Mouse (Mus musculus): Measurements from ENCODE around the gene Rcor3.

Gene Rcor3

DNA sequence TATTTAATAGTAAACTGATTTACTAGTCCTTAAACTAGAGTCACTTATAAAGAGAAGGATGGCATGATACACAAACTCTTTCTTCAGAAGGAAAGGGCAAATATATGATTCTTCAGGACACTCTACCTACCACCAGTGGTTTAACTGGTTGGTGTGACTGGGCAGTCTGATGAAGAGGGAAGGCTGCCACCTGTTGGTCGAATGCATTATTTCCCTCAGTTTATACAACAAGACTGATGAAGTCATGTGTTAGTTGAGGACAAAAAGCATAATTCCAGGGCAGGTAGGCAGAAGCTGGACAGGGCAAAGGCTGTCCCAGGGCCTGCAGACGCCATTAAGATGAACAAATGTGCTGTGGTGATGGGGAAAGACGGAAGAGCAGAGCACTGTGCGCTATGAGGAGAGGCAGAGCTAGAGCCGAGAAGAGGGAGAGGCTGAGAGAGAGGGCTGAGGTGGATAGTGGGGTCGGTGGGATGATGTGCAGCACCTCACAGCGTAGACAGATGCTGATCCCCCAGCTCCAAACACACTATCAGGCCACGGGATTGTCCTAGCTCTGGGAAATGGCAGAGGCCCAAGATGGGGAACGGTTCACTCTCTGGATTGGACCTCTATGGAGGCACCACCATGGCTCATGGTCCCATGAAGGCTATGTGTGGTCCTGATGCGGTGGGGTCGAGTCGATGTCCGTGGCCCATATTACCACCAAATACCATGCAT is 43.3 kb downstream of the Rcor3 start:
- DNase-seq (ENCODE audit: extremely low read depth, low read depth, low spot score): no peak

DNA sequence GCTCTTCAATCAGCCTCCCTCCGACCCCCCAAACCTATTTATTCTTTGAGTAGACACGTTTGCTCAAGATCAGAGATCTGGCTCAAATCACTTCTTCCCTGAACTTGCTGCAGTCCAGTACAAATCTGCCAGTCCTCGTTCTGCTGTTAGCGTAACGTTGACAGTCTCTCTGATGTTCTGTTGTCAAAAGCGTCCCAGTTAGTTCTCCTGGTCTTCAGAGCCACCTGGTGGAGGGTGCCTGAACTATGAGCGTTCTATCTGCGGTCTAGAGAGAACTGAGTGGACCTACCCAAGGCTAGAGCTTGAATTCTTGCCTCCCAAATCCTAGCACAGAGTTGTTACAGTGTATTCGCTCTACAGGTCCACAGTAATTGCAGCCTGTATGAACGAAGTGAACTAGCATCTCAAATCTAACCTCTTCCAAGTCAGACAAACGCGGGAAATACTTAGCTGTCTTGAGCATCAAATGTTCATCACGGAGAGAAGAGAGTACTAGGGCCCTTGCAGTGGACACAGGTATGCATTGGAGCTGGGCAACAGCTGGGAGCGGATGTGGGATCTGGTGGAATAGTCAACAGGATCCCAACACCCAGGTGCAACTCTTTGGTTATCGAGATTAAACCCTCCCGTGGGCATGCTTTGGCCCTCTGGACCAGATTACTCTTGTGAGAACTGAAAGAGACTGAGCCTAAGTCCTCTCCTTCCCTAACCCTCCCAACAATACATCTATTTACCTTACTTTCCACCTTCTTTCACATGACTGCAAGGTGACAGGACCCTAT is 44.8 kb downstream of the Rcor3 start:
- DNase-seq (ENCODE audit: extremely low read depth, low read depth, low spot score): no peak

DNA sequence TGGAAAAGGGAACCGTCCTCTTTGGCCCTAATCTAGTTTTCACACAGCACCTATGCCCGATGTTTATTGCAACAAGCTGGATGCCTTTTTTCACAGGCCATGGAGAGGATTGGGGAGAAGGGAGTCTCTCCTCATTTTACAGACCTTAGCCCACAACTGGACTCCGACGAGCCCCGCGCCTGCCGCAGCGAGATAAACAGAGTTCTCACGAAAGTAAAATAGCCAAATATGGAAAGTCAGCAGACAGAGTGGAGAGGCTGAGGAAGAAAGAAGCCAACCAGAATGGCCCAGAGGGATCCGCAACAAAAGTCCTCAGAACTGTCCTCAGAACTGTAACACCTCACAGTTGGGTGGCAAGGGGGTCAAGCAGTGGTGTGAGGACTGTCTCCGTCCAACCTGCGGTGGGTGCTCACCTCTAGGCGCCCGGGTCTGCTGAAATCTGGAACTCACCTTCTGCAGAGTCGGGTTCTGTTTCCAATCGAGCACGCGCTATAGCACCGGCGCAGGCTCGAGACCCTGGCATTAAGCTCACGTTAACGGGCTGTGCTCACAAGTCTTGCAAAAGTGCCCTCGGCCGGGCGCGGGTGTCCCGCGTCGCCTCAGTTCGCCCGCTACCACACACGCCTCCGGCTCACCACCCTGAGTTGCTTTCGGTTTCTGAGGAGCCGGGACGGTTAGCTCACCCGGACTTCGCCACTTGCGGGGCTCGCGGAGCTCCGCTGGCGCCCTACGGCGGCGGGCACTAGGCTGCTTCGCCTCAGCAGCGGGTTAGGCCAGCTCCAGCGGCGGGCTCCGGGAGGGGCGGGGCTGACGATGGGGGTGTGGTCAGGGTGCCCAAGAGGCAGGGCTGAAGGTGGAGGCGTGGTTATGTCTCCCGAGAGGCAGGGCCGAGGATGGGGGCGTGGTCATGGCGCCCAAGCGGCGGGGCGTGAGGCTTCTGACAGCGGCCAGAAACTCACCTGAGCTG is 45.8 kb downstream of the Rcor3 start, which contains the start of gene Traf5:
Gene Traf5 (minus strand): TSS at position 754 of the 967 bp plus-strand sequence.
- no peak for DNase-seq (ENCODE audit: extremely low read depth, low read depth, low spot score)

DNA sequence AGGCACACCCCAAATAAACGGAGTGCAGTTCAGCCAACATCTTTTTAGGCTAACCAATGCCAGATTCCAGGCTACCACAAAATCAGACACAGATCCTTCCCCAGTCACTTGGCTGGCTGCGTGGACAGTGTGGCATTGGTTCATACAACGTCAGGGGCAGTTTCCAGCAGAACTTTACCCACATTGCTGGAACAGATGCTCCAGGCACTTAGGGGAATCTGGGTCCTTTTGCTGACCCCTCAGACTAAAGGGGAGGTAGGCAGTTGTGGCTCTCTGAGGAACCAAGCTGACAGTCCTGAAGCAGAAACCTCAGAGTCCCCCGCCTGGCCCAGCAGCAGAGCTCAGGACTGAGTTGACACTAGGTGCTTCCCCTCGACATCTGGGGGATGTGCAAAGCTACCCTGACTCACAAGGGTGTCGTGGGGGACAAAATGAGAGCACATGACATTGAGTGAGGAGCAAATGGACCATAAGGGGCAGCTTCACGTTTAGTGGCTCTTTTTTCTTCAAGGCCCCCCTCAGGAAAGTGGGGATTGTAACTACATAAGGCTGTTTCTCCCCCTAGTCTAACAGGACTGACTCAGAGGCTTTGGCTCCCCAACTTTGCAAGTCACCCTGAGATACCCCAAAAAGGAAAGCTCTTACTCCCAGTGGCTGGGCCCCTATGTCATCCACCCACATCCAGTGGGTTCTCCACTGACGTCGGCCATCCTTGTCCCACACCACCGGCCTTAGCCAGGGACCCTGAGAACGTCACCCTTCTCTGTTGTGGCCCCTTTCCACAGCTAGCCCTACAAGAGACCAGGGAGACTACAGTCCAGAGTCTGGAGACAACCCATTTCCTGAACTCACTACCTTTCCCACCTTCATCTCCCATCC is 46.9 kb downstream of the Rcor3 start:
- no peak for DNase-seq (ENCODE audit: extremely low read depth, low read depth, low spot score)

DNA sequence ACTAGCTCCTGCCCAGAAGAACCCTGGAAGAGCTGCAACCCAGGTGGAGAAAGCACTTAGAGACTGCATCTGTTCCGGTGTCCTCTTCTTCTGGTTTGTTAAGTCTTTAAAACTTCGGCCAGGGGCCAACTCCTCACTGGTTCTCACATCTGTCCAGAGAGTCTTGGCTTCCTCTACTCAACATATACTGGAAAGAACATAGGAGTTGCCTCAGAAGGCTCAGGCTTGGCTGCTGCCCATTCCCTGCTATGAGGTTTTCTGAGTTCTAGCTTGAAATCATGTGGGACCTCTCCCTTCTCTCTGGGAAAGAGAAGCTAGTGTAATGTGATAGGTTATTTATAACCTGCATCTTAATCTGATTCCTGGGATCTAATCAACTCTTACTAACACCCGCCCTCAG is 47.6 kb downstream of the Rcor3 start:
- no peak for DNase-seq (ENCODE audit: extremely low read depth, low read depth, low spot score)

DNA sequence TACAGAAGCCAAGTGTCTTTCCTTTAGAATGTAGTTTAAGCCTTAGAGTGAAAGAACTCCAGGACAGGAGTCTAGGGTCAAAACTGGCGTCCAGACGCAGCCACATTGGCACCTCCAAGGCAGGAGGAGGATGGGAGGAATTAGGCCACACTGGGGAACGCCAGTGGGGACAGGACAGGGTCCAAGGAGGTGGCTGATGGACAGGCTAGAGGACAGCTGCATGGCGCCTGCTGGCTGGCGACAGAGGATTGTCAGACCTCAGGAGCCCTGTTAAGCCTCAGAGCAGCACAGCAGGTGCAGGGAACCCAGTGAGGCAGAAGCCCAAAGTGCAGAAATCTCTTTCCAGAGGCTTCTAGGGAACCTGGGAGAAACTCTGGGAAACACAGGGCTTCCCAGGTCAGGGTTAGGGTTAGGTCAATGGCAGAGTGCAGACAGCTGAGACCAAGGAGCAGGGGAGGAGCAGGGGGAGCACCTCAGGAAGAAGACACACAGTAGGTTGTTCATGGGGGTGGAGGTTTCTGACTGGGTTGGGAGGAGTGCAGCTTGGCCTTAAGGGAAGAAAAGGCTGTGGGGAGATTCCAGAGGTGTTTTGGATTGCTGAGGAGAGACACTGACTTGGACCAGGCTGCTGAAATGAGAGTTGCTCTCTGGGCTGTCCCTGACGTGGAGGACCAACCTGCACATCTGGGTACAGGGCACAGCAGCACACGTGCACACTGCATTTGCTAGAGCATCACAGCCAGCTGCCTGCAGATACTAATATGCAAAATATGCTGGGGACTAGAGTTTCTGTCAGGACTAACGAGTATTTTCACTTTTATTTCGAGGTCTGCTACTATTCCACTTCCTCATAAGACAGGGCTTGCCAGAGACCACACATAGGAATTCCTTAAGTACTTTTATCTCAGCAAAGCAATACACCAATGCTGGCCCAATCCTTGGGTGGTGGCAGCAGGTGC is 48.4 kb downstream of the Rcor3 start:
- DNase-seq (ENCODE audit: extremely low read depth, low read depth, low spot score): no peak

DNA sequence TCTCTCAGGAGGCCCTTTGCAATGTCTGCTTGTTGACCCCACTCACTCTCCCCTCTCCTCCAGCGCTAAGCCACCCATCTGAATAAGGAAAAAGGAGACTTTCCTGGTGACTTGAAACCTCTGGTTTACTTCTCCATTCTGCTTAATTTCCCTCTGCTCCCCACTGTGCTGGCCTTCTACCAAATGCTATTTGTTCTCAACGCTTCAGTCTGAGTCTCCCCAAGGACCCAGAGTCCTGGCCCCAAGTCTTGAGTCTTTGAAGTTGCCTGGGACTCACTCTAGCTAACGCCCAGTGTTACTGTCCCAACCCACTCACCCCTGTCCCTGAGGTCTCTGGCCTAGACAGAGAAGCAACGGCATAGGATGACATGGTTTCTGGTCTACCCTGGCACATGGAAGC is 49.9 kb downstream of the Rcor3 start:
- no peak for DNase-seq (ENCODE audit: extremely low read depth, low read depth, low spot score)

DNA sequence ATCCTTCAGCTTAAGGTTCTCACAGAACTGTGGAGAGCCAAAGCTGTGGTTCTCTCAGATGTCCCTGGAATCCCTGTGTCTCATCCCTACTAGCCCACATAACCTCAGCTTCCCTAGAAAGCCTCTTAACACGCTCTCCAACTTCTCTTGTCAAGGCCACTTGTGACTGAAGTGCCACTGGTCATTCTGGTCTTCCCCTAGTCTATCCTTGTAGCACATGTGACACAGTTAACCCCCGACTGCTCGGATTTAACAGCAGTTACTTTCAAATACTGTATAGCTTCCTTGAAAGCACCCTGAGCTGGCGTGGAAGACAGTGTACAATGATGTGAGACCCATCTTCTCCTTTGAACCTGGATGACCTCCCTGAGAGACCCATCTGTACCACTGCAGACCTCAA is 50.8 kb downstream of the Rcor3 start:
- DNase-seq (ENCODE audit: extremely low read depth, low read depth, low spot score): no peak

DNA sequence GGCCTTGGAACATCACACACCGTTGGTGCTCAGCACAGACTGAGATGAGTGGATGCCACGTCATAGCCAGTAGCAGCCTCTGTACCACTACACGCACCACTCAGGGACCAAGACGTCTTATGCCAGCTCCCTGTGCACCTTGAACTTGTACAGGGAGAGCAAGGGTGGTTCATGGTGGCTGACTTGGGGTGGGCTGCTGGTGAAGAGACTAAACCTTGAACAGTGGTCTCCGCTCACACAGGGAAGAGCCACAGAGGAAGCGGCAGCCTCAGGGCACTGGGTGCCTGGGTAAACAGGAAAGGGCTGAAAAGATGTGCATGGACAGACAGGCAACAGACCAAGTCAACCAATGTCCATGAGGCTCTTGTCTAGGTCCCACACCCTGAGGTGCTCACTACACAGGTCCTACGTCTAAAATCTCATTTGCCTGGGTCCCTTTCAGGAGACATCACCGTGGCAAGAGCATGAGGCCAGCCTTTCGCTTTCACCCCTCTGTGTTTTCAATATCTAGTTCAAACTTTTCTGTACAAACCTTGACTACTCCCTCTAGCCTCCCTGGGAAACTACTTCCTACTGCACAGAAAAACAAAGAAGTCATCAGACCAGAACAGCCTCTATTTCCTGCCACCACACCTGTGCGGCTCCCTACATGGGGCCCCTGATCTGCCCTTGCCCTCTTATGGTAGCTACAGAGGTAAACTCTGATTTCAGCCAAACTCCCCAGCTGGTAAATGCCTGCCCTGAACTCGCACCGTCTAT is 51.4 kb downstream of the Rcor3 start:
- no peak for DNase-seq (ENCODE audit: extremely low read depth, low read depth, low spot score)

DNA sequence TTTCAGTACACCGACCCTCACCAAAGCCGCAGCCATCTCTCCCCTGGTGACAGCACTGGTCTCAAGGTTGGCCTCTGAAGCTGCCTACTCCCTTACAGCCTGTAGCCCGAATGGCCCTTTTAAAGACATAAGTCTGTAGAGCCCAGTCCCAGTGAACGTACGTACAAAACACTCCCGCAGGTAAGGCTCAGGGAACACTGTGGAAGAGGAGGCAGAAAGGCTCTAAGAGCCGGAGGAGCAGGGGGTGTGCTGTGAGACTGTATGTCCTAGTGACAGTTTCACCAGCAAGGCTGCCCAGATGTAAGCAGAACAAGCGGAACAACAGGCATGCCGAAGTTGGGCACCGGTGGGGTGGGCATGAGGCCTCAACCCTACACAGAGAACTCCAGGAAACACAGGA is 52.6 kb downstream of the Rcor3 start:
- DNase-seq (ENCODE audit: extremely low read depth, low read depth, low spot score): no peak

DNA sequence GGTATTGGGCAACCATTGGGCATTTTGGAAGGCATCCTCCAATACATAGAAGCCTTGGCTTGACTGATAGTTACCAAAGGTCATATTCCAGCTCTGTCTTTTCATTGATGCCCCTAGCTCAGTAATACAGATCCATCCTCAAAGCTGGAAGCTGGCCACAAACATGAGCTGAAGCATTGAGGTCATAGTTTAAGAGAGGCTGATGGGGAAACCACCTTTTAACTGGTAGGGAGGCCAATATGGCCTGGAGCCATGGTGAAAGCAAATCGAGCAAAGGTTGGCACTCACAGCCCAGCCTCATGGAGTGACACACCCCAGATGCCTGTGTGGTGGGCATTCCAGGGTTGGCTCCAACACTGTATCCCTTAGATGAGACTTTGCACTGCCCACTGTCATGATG is 55.2 kb downstream of the Rcor3 start:
- DNase-seq (ENCODE audit: extremely low read depth, low read depth, low spot score): no peak

DNA sequence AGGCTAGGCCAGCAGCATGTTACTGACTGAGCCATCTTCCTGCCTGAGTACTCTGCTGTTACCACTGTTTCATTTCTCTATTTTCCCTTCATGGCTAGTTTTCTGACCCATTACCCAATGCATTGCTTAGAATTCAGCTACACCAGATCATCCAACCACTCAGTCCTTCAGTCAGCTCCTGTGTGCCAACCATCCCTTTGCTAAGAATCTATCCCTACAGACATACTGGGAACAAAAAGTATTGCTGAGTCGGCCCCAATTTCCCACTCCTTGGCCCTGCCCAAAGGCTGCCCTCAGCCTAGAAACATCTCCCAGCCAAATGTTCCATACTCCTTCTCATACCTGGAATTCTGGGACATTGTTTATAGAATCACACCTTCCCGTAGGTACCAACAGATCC is 56.7 kb downstream of the Rcor3 start:
- no peak for DNase-seq (ENCODE audit: extremely low read depth, low read depth, low spot score)

DNA sequence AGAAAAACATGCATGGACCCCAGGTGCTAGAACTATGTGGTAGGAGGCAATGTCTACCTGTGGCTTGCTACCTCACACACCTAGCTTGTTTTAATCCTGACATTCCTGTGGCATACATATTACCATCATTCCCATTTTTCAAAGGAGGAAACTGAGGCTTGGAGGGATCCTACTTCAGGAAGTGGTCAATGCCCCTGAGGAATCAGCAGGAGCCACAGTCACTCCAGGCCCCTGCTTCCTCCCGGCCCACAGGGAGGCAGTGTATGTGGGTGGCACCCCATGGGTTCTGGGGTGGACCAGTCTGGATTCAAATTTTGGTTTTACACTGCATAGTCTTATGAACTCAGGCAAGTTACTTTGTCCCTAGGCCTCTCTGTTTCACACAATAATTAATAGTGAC is 58.7 kb downstream of the Rcor3 start:
- no peak for DNase-seq (ENCODE audit: extremely low read depth, low read depth, low spot score)

DNA sequence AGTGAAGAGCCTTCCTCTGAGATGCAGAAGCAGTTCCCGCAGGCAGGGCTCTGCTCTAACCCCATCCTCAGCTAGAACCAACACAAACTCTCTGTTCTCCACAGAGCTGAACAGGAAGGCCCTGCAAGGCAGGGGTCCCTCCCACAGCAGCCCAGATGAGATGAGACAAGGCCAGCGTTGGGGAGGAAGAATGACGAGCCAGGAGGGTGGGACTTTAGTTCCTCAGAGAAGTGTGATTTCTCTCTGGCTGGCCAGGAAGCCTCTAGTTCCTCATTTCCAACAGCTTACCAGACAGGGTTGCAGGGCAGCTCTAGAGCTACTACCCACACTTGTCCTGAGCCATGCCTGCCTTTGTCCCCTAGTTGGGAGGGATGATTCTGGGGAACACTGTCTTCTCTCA is 59.5 kb downstream of the Rcor3 start:
- no peak for DNase-seq (ENCODE audit: extremely low read depth, low read depth, low spot score)

DNA sequence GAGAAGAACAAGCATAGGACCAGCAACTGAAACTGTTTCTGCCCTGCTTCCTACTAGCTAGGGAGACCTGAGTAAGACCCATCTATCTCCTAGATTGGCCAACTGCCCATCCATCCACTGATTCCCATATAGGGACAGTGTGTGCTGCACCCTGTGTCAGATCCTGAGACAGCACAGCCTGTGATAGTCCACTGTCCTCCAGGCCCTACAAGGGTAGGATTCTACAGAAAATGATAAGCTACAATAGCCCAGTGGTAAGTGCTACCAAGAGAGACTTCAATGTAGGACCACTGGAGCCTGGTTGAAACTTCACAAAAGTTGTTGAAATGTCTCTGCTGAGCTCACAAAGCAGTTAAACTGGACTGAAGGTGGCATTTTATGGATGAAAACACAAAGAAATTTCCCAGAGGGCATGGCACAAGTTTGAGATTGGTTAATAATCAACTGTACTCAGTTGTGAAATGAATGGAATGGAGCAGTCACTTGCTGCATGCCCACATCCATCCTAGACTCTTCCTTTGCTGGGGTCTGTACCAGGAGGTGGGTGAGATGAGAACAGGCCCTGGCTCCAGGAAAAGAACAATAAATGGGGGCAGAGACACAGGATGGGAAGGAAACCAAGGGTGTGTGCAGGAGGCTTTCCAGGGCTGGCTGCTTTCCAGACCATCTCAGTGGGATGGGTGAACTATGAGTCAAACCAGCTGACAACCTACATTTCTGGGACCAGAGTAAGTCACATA is 60.9 kb downstream of the Rcor3 start:
- no peak for DNase-seq (ENCODE audit: extremely low read depth, low read depth, low spot score)

DNA sequence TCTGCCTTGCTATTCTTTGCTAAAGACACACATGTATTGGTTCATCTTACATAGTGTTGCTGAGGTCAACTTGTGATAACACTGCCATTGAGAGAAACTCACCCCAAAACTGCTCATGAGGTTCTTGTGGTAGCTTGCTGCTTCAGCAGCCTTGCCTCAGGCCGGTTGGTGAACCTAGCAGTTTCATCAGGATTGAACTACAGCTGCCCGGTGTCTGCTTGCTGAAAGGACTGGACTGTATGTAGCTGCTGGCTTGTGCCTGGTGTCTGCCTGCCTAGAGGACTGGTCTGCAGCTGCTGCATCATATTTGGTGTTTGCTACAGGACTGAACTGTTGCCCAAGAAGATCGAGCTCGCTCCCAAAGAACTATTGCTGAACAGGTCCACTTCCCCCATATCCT is 61.8 kb downstream of the Rcor3 start:
- no peak for DNase-seq (ENCODE audit: extremely low read depth, low read depth, low spot score)

DNA sequence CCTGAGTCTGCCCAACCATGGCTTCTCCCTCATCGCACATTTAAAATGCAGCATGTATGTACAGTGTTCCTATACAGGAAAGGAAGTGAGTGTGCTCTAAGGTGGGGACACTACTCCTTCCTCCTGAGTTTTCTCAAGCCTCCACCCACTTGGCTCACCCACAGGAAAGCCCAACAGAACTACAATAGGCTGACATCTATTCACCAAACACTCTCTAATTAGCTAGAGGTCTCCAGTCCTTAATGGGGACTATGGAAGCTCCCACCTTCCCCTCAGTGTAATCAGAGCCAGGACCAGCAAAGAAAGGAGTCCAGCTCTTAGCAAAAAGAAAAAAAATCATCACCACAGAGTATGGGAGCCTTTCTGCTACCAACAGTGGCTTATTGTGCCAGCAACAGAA is 63.0 kb downstream of the Rcor3 start:
- no peak for DNase-seq (ENCODE audit: extremely low read depth, low read depth, low spot score)

DNA sequence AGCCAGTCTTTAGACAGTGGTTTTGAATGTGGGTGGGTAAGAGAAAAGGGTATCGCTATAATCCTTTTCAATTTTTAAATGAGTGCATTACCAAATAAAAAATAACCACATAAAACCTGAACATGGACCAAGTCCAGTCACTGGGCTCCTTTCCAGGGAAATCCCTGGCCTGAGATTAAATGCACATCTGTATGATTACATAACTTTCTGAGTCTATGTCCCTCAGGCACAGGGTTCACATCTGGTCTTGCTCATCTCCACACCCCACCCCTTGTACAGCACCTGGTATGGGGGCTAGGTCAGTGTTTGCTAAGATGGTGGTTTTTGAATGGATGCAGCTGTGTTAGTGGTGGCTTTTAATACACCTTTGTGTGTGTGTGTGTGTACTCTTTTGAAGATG is 65.4 kb downstream of the Rcor3 start:
- no peak for DNase-seq (ENCODE audit: extremely low read depth, low read depth, low spot score)
